Mouse (Mus musculus) brain, embryonic 14.5 days (tissue): ENCODE results near the gene Sorbs1.

Source experiments
- CTCF ChIP-seq: fragments of 200-500 bp; IDR thresholded peaks from 2 replicates; pipeline ENCODE4 v1.5.1; 2012; ENCODE audit warnings: inconsistent platforms, mild to moderate bottlenecking, moderate library complexity, borderline replicate concordance; ENCODE audit not compliant: insufficient read depth, insufficient read length; ENCODE audit errors: extremely low read depth
- POLR2A ChIP-seq: fragments of 200-500 bp; IDR thresholded peaks from 2 replicates; pipeline ENCODE4 v1.6.1; 2012; ENCODE audit warnings: mild to moderate bottlenecking, inconsistent platforms, borderline replicate concordance; ENCODE audit not compliant: poor library complexity, insufficient read depth, insufficient read length, severe bottlenecking; ENCODE audit errors: extremely low read depth

GRCm38 (mm10) chr19:40385334-40385733 lies 128.2 kb downstream of the Sorbs1 start:
- TF ChIP-seq CTCF (no peak), POLR2A (no peak)
